Mouse (Mus musculus) sigmoid colon, adult 10 weeks (tissue): ENCODE results near the gene Dpm2. TPM values are rescaled to one million over a fixed set of nuclear protein-coding genes. Genes with fewer than 3 reads are reported as not detected.

Experiments
- polyA plus RNA-seq: library from polyadenylated mRNA; stranded (reverse); fragments of 350-450 nt; fragmentation: Illumina TruSeq; extraction: RNeasy Lipid Tissue Mini Kit (QIAGEN cat#74804); gene quantifications from one replicate; pipeline ENCODE4 v1.2.3, GENCODE M21; 2014; ENCODE audit warnings: low read depth, low replicate concordance

Dpm2 gene
- polyA plus RNA-seq = 3.8 TPM

DNA sequence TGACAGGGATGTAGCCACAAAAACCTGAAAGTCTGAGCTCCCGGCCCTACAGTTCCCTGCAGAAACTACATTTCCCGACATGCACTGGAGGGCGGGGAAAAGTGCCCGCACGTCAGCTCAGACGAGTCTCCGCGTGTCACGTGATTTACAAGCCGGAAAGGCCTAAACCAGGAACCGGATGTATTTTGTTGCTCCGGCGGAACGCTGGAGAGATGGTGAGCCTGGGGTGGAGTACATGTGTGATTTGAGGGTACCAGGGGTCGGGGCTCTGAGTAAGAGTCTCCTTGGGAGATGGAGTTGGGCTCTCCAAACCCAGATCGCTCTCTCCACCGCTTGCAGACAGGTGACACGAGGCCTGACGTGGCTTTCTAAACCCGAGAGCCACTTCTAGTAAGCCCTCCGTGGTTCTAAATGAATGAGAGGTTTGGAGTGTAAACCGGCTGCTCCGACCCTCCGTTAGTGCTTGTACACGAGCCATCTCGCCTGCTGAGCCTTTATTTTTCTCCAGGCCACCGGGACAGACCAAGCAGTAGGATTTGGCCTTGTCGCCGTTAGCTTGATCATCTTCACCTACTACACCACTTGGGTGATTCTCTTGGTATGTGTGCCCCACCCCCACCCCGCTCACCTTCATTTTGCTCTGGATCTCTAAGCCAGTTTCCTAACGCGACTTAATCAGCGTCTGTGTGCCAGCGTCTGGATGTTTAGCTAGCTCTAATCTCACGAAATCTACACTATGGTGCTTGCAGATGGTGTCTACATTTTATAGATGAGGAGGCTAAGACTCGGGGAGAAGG, at the start of gene Dpm2:
Gene Dpm2 (plus strand): TSS at position 161 of the 797 bp plus-strand sequence.

GRCm38 (mm10) chr2:32534733-32535471, 35.8 kb upstream of the Dpm2 start, which contains the start of gene Fam102a:
Gene Fam102a, plus strand, starts transcription at chr2:32535332.

DNA sequence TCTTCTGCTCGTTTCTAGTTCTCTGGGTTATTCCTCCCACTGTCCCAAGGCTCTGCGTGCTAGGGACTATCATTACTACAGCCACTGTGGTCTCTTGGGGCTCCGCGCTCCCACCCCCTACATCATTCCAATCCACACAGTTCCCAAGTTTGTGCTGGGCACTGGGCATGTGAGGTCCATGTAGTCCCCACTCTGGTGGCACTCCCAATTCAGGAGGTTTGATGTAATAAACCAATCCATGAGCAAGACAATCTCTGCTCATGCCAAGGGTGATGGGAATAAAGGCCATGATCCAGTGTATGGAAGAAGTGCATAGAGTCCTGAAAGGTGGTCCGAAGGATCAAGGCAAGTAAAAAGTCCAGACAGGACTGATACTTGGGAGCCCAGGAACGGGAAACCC, 3.8 kb downstream of the Dpm2 start, which contains the start of gene Pip5kl1:
Gene Pip5kl1 (plus strand): TSS at position 301 of the 400 bp plus-strand sequence.

GRCm38 (mm10) chr2:32575586-32576160, 5.0 kb downstream of the Dpm2 start, which contains the start of gene 9430097D07Rik:
Gene 9430097D07Rik, minus strand, starts transcription at chr2:32575684.

DNA sequence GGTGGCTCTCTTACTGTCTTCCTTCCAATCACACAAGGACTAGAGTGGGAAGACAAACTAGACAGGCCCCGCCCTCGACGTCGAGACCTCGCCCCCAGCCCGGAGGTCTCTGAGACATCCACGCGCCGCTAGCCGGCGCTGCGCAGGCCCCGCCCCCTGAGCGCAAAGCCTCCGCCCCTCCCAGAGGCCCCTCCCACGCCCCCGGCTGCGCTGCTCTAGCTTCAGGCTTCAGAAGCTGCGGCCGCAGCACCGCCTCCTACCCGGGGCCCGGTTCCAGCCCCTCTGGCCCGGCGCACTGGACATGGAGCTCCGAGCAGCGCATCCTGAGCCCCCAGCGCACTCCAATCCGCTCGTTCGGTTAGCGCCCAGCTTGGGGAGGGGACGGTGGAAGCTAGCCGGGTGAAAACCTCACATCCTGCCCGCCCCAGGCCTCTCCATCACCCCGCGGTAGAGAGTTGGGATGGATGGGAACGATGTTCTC, 16.3 kb downstream of the Dpm2 start, which contains the start of gene St6galnac4:
Gene St6galnac4 (plus strand): TSS at position 225 of the 481 bp plus-strand sequence.

GRCm38 (mm10) chr2:32599409-32599808, 28.8 kb downstream of the Dpm2 start, which contains the start of gene St6galnac6:
Gene St6galnac6, plus strand, starts transcription at chr2:32599709.

GRCm38 (mm10) chr2:32621517-32621859, 50.8 kb downstream of the Dpm2 start, which contains the start of gene Ak1:
Gene Ak1, plus strand, starts transcription at chr2:32621758.

Other genes starting within 250 kb of the Dpm2 start
- gene Ciz1, start 218.5 kb upstream of the Dpm2 start, polyA plus RNA-seq = 15.1 TPM
- 2.1 TPM for gene Dnm1, start 217.5 kb upstream of the Dpm2 start, polyA plus RNA-seq
- 1.0 TPM for gene 1110008P14Rik, start 188.9 kb upstream of the Dpm2 start, polyA plus RNA-seq
- 1.7 TPM for gene Lcn2, start 182.6 kb upstream of the Dpm2 start, polyA plus RNA-seq
- 1.1 TPM for gene Ptges2, start 175.0 kb upstream of the Dpm2 start, polyA plus RNA-seq
- gene Naif1, start 120.4 kb upstream of the Dpm2 start, polyA plus RNA-seq = 0.82 TPM
- gene Slc25a25, start 119.4 kb upstream of the Dpm2 start, polyA plus RNA-seq = 2.2 TPM
- gene Fam102a, start 35.5 kb upstream of the Dpm2 start, polyA plus RNA-seq = 20.4 TPM
- gene Pip5kl1, start 3.9 kb downstream of the Dpm2 start, polyA plus RNA-seq = not detected
- not detected for gene 9430097D07Rik, start 4.8 kb downstream of the Dpm2 start, polyA plus RNA-seq
- 8.4 TPM for gene St6galnac4, start 16.2 kb downstream of the Dpm2 start, polyA plus RNA-seq
- gene St6galnac6, start 28.9 kb downstream of the Dpm2 start, polyA plus RNA-seq = 109 TPM
- 1.3 TPM for gene Ak1, start 50.9 kb downstream of the Dpm2 start, polyA plus RNA-seq
- gene Eng, start 75.7 kb downstream of the Dpm2 start, polyA plus RNA-seq = 2.1 TPM
- gene Fpgs, start 133.3 kb downstream of the Dpm2 start, polyA plus RNA-seq = 1.1 TPM
- 50.0 TPM for gene Cdk9, start 142.2 kb downstream of the Dpm2 start, polyA plus RNA-seq
- 0.63 TPM for gene Sh2d3c, start 150.2 kb downstream of the Dpm2 start, polyA plus RNA-seq
- gene 6330409D20Rik, start 170.2 kb downstream of the Dpm2 start, polyA plus RNA-seq = not detected
- 1.7 TPM for gene Tor2a, start 186.4 kb downstream of the Dpm2 start, polyA plus RNA-seq
- gene Ttc16, start 204.8 kb downstream of the Dpm2 start, polyA plus RNA-seq = 0.41 TPM
- gene Ptrh1, start 204.9 kb downstream of the Dpm2 start, polyA plus RNA-seq = 3.2 TPM
- not detected for gene Cfap157, start 213.6 kb downstream of the Dpm2 start, polyA plus RNA-seq